Mouse (Mus musculus): ENCODE data around the gene Plekhh3.

The Plekhh3 gene

DNA sequence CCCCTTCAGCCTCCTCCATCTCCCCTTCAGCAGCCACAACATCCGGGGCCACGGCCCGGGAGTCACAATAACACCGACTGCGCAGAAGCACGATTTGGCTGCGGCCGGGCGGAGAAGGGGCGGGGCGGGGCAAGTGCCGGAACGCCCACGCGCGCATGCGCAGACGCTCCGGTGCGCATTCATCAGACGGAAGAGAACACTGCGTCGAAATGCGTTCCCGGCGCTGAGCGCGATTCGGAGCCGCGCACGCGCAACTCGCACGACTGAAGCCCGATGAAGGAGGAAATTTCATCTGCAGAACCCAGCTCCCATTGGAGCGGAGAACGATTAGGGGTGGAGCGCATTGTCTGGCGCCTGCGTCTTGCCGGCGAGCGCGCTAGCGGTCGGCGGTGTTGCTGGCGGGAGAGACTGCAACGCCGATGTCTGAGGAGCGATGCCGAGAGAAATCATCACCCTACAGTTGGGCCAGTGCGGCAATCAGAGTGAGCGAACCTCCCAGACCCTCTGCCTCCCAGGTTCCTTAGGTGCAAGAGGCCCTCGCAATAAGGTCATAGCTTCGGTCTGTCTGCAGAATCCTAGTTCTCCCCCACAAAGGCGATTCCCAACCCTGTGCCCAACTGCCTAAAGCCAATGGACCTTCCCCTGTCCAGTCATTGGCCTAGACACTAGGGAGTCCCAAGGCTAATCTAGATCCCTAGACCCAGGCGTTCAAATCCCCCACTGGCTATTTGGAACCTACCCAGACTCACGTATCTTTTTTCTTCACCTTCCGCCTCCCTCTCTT is 51.2 kb downstream of the Plekhh3 start, which contains the start of the genes Retreg3 and Tubg1:
TSS of gene Retreg3 (minus strand) at position 133 of the 784 bp plus-strand sequence.
TSS of gene Tubg1 (plus strand) at position 178 of the 784 bp plus-strand sequence.
- peak; percentile 98 to 99 for DNase-seq

DNA sequence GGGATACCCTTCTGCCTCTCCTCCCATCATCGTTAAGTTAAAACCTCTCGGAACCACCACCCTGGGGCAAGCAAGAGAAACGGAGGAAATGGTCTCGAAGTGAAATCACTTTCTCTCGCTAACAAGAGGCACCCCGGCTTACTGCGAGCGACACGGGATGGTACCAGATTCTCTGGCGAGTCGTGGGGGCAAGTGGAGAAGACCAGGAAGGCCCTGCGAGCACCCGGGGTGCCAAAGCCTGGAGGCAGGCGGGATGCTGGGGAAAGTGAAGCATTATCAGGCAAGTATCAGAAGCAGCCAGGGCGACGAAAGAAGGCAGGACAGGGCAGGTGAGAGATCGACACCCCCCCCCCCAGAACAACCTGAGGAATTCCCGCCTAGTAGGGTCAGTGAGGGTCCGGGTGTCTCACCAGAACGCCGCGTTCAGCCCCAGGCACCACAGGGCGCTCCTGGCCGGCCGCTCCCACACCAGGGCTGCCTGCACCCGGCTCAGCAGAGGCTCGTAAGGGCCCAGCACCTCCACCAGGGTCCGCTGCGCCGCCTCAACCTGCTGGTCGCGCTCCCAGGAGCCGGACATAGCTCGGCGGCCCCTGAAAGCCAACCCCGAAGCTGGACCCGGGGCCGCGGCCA is 51.9 kb downstream of the Plekhh3 start:
- DNase-seq = peak in 1 of 2 experiments; percentile 30

DNA sequence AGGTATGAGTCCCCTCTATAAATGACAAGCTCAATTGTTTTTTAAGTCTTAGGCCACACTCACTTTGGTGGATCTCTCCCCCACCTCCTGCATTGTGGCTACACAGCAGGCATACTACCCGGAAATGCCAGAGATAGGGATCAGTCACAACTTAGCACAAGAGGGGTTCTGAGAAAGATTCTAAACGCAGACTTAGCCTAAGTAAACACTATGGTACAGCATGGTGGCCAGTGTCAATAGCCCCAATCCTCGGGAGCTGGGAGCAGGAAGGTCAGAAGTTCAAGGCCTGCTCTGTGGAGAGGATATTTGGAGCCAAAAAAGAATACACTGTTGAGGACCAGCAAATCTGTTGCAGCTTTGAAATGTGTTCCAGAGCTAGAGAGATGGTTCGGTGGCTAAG is 53.0 kb downstream of the Plekhh3 start:
- DNase-seq = no peak

DNA sequence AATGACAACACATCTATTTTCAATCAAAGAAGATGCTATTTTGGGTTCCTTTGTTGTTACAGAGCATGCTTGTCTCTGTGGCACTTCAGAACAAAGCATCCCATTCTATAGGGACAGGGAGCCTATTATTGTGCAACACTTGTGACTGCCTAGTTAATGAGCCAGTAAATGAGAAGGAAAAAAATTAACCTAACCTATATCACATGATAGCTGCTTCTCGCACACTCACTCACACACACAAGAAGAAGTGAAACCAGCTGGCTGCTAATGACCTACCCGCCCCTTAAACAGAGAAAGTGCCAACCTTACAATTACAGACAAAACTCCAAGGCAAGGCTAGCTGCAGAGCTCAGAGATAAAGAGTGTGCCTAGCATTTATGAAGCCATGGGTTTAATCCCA is 55.6 kb downstream of the Plekhh3 start:
- DNase-seq = no peak

Data from kidney, postnatal 36 days (tissue).